Comparison of ENCODE assay signal across 8 mouse cellular contexts in genomic region chr9:103432122-103432778, GRCm38 (mm10). TPM values are rescaled to one million over a fixed set of nuclear protein-coding genes. Genes with fewer than 3 reads are reported as not detected.
A peak's percentile ranks its signal among the peaks of the same experiment; 100 is the strongest.
DNase-seq lines count a peak whose midpoint lies in the region; ATAC-seq lines count a peak whose summit lies in the region.

No protein-coding gene starts in this region.

- 44% methylated on average over 13 of the region's 13 CpGs for WGBS in forebrain, embryonic 14.5 days
- 81% methylated on average over 13 of the region's 13 CpGs for WGBS in forebrain, embryonic 10.5 days
- WGBS in neural tube, embryonic 15.5 days: 58% methylated on average over 13 of the region's 13 CpGs

- DNase-seq in forebrain, embryonic 14.5 days (ENCODE audit: low spot score): peak; percentile 48
- no peak for DNase-seq in forebrain, embryonic 10.5 days (ENCODE audit: extremely low spot score, low spot score)
- DNase-seq in urinary bladder, postnatal 14 days (ENCODE audit: low spot score): peak; percentile 29
- no peak for DNase-seq in urinary bladder, postnatal 4 days (ENCODE audit: low spot score in 2 of 2)
- peak; percentile 30 to 40 for DNase-seq in heart, postnatal 10 days
- peak; percentile 59 for DNase-seq in thymus, postnatal 25 days
- DNase-seq in cerebellum, postnatal 4 days (ENCODE audit: low spot score in 2 of 2): no peak

- peaks cover 12% of the 10 kb centered on the region for H3K4me1 ChIP-seq in forebrain, embryonic 14.5 days (ENCODE audit: control insufficient read depth, insufficient read depth, low read length)
- H3K4me1 ChIP-seq in forebrain, embryonic 10.5 days: peaks cover 11% of the 10 kb centered on the region
- H3K4me1 ChIP-seq in neural tube, embryonic 15.5 days: peaks cover 15% of the 10 kb centered on the region

- no peak overlapping the region for H3K4me3 ChIP-seq in forebrain, embryonic 14.5 days (ENCODE audit: low read depth, low read length)
- no peak overlapping the region for H3K4me3 ChIP-seq in forebrain, embryonic 10.5 days
- no peak overlapping the region for H3K4me3 ChIP-seq in neural tube, embryonic 15.5 days (replicated peaks)

- no peak overlapping the region for H3K9ac ChIP-seq in forebrain, embryonic 14.5 days (ENCODE audit: low read length)
- no peak overlapping the region for H3K9ac ChIP-seq in neural tube, embryonic 15.5 days (replicated peaks)

- H3K27ac ChIP-seq in forebrain, embryonic 14.5 days (ENCODE audit: low read depth, low read length): peak overlapping the region; percentile 39
- no peak overlapping the region for H3K27ac ChIP-seq in forebrain, embryonic 10.5 days
- H3K27ac ChIP-seq in neural tube, embryonic 15.5 days (replicated peaks): no peak overlapping the region

- H3K9me3 ChIP-seq in forebrain, embryonic 14.5 days (replicated peaks; ENCODE audit: control insufficient read depth, low read length): no peaks in the 10 kb centered on the region
- no peaks in the 10 kb centered on the region for H3K9me3 ChIP-seq in forebrain, embryonic 10.5 days
- no peaks in the 10 kb centered on the region for H3K9me3 ChIP-seq in neural tube, embryonic 15.5 days (replicated peaks)

- H3K36me3 ChIP-seq in forebrain, embryonic 14.5 days (ENCODE audit: control insufficient read depth, insufficient read depth, low read length): no peaks in the 10 kb centered on the region
- H3K36me3 ChIP-seq in forebrain, embryonic 10.5 days (replicated peaks): no peaks in the 10 kb centered on the region
- no peaks in the 10 kb centered on the region for H3K36me3 ChIP-seq in neural tube, embryonic 15.5 days

- ATAC-seq in forebrain, embryonic 14.5 days: peak; percentile 15; the same call in 1 of the 2 replicates
- no peak for ATAC-seq in neural tube, embryonic 15.5 days (ENCODE audit: low FRiP score)

- no peak overlapping the region for H3K4me2 ChIP-seq in forebrain, embryonic 14.5 days (ENCODE audit: low read length)
- H3K4me2 ChIP-seq in neural tube, embryonic 15.5 days: no peak overlapping the region

- no peaks in the 10 kb centered on the region for H3K27me3 ChIP-seq in forebrain, embryonic 14.5 days (replicated peaks; ENCODE audit: control insufficient read depth, insufficient read depth, low read length)
- no peaks in the 10 kb centered on the region for H3K27me3 ChIP-seq in forebrain, embryonic 10.5 days (ENCODE audit: poor library complexity, severe bottlenecking)
- no peaks in the 10 kb centered on the region for H3K27me3 ChIP-seq in neural tube, embryonic 15.5 days (replicated peaks)

- intact Hi-C loops in heart, postnatal 10 days (cut with DNase I): no loop called here

RNA-seq across cellular contexts. Expression of gene Bfsp2, which starts 48.0 kb away (rescaled TPM):
- polyA plus RNA-seq in forebrain, embryonic 14.5 days (2014; fragmentation: Nextera tagmentation; extraction: Ambion mirVana): 1.5 and 1.7 TPM in 2 replicates
- polyA plus RNA-seq in forebrain, embryonic 10.5 days (2016; fragmentation: Nextera tagmentation; extraction: Ambion mirVana): 0.59 and 0.79 TPM in 2 replicates
- under 1 TPM; 0.35 to 0.48 TPM for total RNA-seq in heart, postnatal 10 days (2021)
- 2.5 and 2.7 TPM in 2 replicates for polyA plus RNA-seq in neural tube, embryonic 15.5 days (2015; fragmentation: Nextera tagmentation; extraction: Ambion mirVana)

Comparison
In these comparisons a context has a peak if more than half of its experiments do, and no peak if none do; other contexts are left out.
1. DNase-seq: peak in forebrain, embryonic 14.5 days (single experiment), urinary bladder, postnatal 14 days (single experiment), heart, postnatal 10 days (2 of 2) and thymus, postnatal 25 days (single experiment); none in forebrain, embryonic 10.5 days (single experiment), urinary bladder, postnatal 4 days (0 of 2) and cerebellum, postnatal 4 days (0 of 2).